ENCODE assay signal across 26 mouse cellular contexts in genomic region chr10:51287852-51288251, GRCm38 (mm10).
A peak's percentile ranks its signal among the peaks of the same experiment; 100 is the strongest.
DNase-seq lines count a peak whose midpoint lies in the region; ATAC-seq lines count a peak whose summit lies in the region.
"Had no signal": no experiment of that assay in that cellular context is flagged by ENCODE, and none has a peak within 500 bp of the region (broad histone marks: within the 10 kb centered on the region; RNA-seq: fewer than 3 reads in every experiment).

No protein-coding gene starts in this region.

- no peak overlapping the region for H3K4me3 ChIP-seq in hindbrain, embryonic 11.5 days (ENCODE audit: low read depth, low read length)
- H3K4me3 ChIP-seq in hindbrain, embryonic 16.5 days (ENCODE audit: low read length), result no peak overlapping the region
- H3K4me3 ChIP-seq: heart, adult 2 months; heart, embryonic 10.5 days; heart, embryonic 13.5 days; hindbrain, embryonic 12.5 days; hindbrain, embryonic 15.5 days; intestine, embryonic 15.5 days had no signal

- H3K9ac ChIP-seq in hindbrain, embryonic 11.5 days (ENCODE audit: low read depth, low read length), result no peak overlapping the region
- no peak overlapping the region for H3K9ac ChIP-seq in hindbrain, embryonic 16.5 days (ENCODE audit: low read depth, low read length)
- H3K9ac ChIP-seq: heart, embryonic 13.5 days; hindbrain, embryonic 12.5 days; hindbrain, embryonic 15.5 days; intestine, embryonic 15.5 days had no signal

- no peaks in the 10 kb centered on the region for H3K4me1 ChIP-seq in hindbrain, embryonic 11.5 days (replicated peaks; ENCODE audit: control insufficient read depth, insufficient read depth, low read length)
- H3K4me1 ChIP-seq in hindbrain, embryonic 16.5 days (ENCODE audit: control insufficient read depth, insufficient read depth, low read depth, low read length), result no peaks in the 10 kb centered on the region
- H3K4me1 ChIP-seq: heart, embryonic 10.5 days; heart, embryonic 13.5 days; hindbrain, embryonic 12.5 days; hindbrain, embryonic 15.5 days; intestine, embryonic 15.5 days had no signal

- peak; percentile 1 for DNase-seq in adrenal gland, postnatal 10 days
- DNase-seq in adrenal gland, adult 2 months, result no peak
- DNase-seq in hindbrain, embryonic 11.5 days (ENCODE audit: low spot score), result no peak
- DNase-seq in R1 (ENCODE audit: low read depth, low spot score), result peak; percentile 26
- DNase-seq in embryo, embryonic 10.5 days (ENCODE audit: low spot score), result peak; percentile 43
- no peak for DNase-seq in spleen, postnatal 36 days (ENCODE audit: low spot score in 2 of 2)
- no peak for DNase-seq in left cerebral cortex, postnatal 25 days (ENCODE audit: low spot score in 2 of 2)
- DNase-seq: adrenal gland, adult 8-10 months; adrenal gland, postnatal 36 days; cerebellum, adult 11 months; cerebellum, adult 8-10 months; cerebellum, postnatal 10 days; cerebellum, postnatal 36 days; gastrocnemius, postnatal 10 days; gastrocnemius, postnatal 36 days; heart, adult 2 months; heart, postnatal 14 days; heart, postnatal 4 days; kidney, adult 11 months had no signal

- ATAC-seq in hindbrain, embryonic 11.5 days (ENCODE audit: low FRiP score), result peak; percentile 33; the same call in 1 of the 2 replicates
- no peak for ATAC-seq in hindbrain, embryonic 16.5 days
- ATAC-seq: forebrain, embryonic 16.5 days; intestine, embryonic 15.5 days had no signal

- no peak overlapping the region for H3K27ac ChIP-seq in hindbrain, embryonic 11.5 days (ENCODE audit: low read depth, low read length)
- no peak overlapping the region for H3K27ac ChIP-seq in hindbrain, embryonic 16.5 days (ENCODE audit: low read depth, low read length)
- H3K27ac ChIP-seq: heart, adult 2 months; heart, embryonic 10.5 days; heart, embryonic 13.5 days; hindbrain, embryonic 12.5 days; hindbrain, embryonic 15.5 days; intestine, embryonic 15.5 days had no signal

- no peaks in the 10 kb centered on the region for H3K27me3 ChIP-seq in hindbrain, embryonic 11.5 days (ENCODE audit: control insufficient read depth, insufficient read depth, low read length)
- H3K27me3 ChIP-seq in hindbrain, embryonic 16.5 days (replicated peaks; ENCODE audit: control insufficient read depth, insufficient read depth, low read length), result no peaks in the 10 kb centered on the region
- H3K27me3 ChIP-seq: heart, embryonic 13.5 days; hindbrain, embryonic 12.5 days; hindbrain, embryonic 15.5 days; intestine, embryonic 15.5 days had no signal

- H3K9me3 ChIP-seq in hindbrain, embryonic 11.5 days (ENCODE audit: control insufficient read depth, low read length), result no peaks in the 10 kb centered on the region
- no peaks in the 10 kb centered on the region for H3K9me3 ChIP-seq in hindbrain, embryonic 16.5 days (ENCODE audit: control insufficient read depth, low read length)
- H3K9me3 ChIP-seq: heart, embryonic 10.5 days; heart, embryonic 13.5 days; hindbrain, embryonic 12.5 days; hindbrain, embryonic 15.5 days; intestine, embryonic 15.5 days had no signal

- intact Hi-C loops in left cerebral cortex, postnatal 25 days (cut with DNase I), result loop anchor here (5.0 kb wide), 1 partner anchor 381 kb away; no protein-coding TSS in a partner anchor

- H3K4me2 ChIP-seq in hindbrain, embryonic 11.5 days (replicated peaks; ENCODE audit: low read depth, low read length), result no peak overlapping the region
- no peak overlapping the region for H3K4me2 ChIP-seq in hindbrain, embryonic 16.5 days (ENCODE audit: low read length)
- H3K4me2 ChIP-seq: heart, embryonic 13.5 days; hindbrain, embryonic 12.5 days; hindbrain, embryonic 15.5 days; intestine, embryonic 15.5 days had no signal

- WGBS in hindbrain, embryonic 11.5 days, result 27% methylated on average over 4 of the region's 4 CpGs
- WGBS in hindbrain, embryonic 16.5 days, result 24% methylated on average over 4 of the region's 4 CpGs

- no peaks in the 10 kb centered on the region for H3K36me3 ChIP-seq in hindbrain, embryonic 11.5 days (ENCODE audit: control insufficient read depth, insufficient read depth, low read length)
- no peaks in the 10 kb centered on the region for H3K36me3 ChIP-seq in hindbrain, embryonic 16.5 days (ENCODE audit: control insufficient read depth, insufficient read depth, low read length)
- H3K36me3 ChIP-seq: heart, embryonic 10.5 days; heart, embryonic 13.5 days; hindbrain, embryonic 12.5 days; hindbrain, embryonic 15.5 days; intestine, embryonic 15.5 days had no signal

Comparison
In these comparisons a context has a peak if more than half of its experiments do, and no peak if none do; other contexts are left out.
1. DNase-seq: peak in adrenal gland, postnatal 10 days (single experiment), R1 (single experiment) and embryo, embryonic 10.5 days (single experiment); none in adrenal gland, adult 2 months (single experiment), hindbrain, embryonic 11.5 days (single experiment), spleen, postnatal 36 days (0 of 2) and left cerebral cortex, postnatal 25 days (0 of 2).